Mouse (Mus musculus): ENCODE results near the gene Aldh2. TPM values are rescaled to one million over a fixed set of nuclear protein-coding genes. Genes with fewer than 3 reads are reported as not detected.

The Aldh2 gene
- total RNA-seq, 2 experiments from 2014 or later: 712 to 837 TPM

DNA sequence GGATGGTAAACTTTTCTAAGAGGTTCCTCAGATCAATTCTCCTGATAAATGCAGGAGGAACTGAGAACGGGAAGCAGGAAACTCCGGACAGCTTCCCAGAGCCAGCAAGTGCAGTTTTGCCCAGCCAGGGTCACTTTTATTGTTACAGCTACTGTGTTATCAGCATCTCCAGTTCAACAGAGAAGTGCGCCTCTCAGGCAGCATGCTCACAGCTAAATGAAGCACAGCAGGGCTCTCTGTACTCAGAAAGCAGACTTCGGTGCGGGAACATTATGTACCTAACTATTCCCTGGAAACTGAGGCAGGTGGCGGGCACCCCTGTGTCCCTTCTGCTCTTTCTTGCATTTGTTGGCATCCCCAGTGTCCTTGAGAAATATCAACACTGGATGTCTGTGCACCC lies 2.6 kb upstream of the Aldh2 start:
- DNase-seq: no peak

DNA sequence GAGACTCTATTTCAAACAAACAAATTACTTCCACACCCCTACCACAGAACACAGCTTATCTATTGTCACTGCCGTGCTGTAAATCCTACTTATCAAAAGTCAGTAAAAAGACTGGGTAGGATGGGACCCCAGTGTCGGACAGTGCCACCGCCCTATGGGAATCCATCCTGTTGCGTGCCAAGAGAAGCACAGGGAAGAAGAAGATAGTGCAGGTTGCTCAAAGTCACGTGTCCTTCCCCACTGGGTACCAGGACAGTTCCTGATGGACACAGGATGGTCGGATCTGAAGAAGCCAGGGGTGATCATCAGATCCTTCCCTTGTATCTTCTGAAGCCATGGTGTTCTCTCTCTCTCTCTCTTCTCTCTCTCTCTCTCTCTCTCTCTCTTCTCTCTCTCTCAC lies 2.1 kb upstream of the Aldh2 start:
- DNase-seq: no peak

DNA sequence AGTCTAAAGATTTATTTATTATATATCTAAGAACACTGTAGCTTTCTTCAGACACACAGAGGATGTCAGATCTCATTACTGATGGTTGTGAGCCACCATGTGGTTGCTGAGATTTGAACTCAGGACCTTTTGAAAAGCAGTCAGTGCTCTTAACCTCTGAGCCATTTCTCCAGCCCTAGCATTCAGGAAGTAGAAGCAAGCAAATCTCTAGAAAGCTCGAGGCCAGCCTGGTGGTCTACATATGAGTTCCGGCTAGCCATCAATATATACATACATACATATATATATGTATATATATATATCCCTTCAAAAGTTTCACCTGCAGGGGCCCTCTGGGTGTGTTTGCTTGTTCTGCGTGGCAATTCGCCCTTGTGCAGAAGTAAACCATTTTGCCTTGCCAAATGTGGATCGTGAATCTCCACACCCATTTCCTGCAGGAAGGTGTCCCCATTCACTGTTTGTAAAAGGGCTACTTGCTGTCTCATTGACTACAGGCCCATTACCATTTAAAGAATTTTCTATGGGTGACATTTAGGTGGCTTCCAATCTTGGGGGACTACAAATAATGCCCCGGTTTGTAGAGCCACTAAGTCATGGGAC lies 1.2 kb upstream of the Aldh2 start:
- DNase-seq: no peak

DNA sequence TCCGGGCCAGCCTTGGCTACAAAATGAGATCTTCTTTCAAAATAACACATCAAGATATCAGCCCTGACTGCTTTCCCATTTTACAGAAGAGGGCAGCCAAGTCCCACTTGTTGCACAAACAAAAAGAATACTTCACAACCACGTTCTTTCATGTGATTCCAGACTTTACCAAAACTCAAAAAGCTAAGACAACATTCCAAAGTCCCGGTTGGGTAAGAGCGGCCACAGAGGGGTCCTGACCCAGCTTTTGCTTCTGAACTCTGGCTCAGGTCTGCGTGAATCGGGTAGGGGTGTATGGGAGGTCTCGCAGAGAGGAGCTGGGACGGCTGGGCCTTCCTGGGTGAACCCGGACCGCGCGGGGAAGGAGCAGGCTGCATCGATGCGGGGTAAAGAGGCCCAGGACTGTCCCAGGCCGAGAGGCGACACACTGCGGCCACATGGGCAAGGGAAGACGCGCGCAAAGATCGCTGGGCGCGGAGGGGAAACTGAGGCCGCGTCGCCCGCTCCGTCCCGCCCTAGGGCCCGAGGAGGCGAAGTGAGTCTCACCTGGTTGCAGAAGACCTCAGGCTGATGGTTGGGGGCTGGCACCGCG lies 712 bp downstream of the Aldh2 start:
- peak; percentile 53 for DNase-seq

DNA sequence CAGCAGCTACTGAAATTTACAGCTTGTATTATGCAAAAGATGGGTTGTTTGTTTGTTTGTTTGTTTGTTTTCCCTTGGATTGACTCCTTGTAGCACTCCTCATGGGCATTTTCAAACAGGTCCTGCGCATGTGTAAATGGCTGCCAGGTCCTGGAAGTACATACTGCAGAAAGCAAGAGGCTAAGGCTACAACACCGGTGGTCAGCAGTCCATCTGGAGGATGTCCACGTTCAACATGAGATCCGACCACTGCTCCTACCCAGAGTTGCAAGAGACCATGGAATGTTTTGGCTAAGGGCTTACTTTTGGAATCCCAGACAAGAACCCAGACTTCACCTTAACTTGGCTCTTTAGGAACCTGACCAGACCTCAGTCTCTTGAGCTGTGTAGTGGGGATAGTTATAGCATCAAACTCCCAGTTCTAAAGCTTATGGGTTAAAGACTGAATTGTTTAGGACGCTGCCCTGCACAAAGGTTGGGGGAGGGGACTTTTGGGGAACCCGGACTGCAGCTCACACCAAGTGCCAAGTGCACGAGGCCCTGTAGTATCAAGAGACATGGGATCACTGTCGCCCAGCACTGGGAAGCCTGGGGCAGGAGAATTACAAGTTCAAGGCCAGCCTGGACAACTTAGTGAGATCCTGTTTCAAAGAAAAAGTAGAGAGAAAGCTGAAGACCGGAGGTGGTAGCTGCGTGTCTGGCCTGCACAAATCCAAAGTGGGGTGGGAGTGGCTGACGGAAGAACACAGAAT lies 1.4 kb downstream of the Aldh2 start:
- peak; percentile 50 for DNase-seq

DNA sequence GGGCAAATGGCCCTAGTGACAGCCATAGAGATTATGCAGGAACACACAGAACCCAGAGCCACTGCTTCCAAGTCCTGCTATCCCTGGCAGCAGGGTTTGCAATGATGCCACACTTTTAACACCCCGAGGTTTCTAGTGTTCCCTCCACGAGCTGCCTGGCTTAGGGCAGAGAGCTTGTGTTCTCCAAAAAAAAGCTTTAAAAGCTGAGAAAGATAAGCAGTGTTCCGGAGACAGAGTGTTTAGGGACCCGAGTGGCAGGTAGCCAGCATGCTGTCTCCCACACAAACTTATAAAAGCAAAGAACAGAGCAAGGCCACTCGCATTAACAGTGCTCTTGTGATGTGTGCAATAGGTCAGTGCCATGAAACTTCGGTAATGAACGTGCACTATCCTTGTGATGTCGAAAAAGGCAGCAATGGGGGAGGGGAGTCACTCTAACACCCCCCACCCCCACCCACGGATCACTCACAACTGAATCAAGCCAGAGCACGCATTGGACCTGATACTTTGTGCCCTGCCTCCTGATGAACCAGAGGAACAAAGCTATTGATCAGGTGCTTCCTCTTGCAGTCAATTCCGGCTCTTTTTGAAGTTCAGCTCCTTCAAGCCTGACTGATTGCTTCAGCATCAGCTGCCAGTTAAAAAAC lies 2.1 kb downstream of the Aldh2 start:
- DNase-seq: peak; percentile 59

DNA sequence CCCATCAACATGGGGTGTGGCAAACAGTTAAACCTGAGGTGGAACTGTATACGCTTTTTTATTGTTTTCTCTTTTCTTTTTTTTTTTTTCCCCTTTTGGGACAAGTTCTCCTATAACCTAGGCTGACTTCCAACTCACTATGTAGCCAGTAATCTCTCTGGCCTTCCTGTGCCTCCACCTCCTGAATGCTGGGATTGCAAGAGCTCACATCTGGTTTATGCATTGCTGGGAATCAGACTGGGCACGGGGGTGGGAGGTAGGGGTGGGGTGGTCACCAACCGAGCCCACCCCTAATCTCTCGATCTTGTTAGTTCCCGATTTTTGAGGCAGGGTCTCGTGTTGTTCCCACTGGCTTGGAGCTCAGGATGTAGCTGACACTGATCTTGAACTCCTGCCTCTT lies 3.7 kb downstream of the Aldh2 start:
- no peak for DNase-seq

DNA sequence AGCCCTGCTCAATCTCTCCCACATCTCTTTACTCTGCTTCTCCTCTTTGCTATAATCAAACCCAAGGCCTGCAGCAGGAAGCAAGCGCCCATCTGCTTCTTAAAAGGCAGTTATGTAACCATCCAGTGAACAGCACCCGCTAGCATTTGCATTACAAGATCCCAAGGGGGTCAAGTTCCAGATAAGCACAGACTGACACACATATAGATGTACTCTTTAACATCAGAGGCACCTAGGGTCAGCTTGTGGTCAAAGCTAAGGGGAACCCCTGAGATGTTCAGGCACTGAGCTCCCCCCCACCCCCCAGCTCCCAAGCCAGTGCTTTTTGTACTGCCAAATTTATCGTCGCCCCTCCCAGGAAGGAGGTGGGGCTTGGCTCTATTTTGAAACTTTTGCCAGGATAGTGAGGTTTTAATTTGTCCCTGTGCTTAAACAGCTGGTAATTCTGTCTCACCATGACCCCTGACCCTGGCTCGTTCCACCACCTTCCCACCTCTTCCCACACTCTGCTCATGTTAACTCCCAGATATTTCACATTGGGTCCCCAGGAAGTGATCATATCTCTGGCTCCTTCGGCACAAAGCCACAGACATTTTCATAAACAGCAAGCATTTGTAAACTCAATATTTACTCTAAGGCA lies 7.1 kb downstream of the Aldh2 start:
- peak; percentile 63 for DNase-seq

DNA sequence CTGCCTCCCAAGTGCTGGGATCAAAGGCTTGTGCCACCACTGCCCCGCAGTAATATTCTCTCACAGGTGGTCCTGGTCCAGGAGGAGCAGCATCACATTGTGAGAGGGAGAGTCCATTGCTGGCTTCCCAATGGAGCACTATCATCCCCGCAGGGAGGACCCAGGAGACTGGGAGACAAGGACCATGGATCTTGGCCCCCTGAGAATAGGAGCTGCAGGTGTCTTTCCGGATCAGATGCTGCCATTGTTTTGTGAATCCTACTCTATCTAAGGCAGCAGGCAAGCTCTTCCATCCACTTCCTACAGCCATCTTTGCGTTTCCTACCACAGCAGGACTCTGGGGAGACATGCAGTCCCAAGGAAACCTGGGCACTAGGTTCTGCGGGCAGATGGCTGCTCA lies 7.9 kb downstream of the Aldh2 start:
- no peak for DNase-seq

DNA sequence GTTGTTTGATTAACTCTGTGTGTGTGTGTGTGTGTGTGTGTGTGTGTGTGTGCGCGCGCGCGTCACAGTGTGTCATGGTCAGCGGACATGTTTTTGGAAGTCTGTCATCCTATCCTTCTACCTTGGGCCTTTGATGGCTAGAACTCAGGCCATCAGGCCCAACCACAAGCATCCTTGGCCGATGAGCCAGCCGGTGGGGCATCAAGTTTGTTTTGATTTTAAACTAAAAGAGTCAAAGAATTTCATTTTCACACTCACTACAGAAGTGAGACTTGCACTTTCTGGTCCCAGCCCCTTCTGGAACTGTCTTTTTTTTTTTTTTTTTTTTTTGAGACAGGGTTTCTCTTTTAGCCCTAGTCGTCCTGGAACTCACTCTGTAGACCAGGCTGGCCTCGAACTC lies 8.6 kb downstream of the Aldh2 start:
- DNase-seq: no peak

DNA sequence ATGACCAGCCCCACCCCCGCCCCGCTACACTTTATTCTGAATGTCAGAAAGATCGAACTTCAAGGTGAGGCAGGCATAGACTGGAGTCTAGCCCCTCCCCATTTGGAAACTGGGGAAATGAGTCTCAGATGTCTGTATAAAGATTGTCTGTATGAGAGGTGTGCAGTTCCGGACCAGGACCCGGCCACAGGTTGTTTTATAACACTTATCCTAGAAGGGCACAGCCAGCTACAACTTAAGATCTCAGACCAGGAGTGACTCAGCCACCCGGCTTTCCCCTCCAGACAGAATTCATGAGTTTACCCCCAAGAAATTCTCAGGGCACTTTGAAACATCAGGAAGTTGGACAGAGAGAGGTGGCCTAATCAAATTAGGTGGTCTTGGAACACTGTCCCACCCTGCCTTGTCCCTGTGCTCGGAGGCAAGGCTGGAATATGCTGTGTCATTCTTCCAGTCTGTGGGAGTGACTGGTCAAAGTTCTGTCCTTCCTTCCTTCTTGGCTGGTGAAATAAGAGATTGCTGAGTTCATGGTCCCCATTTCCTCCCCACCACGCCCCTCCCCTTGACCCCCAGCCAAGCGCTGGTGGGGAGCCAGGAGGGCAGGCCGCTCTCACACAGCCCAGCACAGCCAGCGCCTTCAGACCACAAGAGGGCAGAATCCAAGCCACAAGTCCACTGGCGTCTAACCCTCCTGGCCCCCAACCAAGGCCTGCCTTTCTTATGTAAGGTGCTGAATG lies 9.7 kb downstream of the Aldh2 start:
- peak; percentile 96 for DNase-seq

DNA sequence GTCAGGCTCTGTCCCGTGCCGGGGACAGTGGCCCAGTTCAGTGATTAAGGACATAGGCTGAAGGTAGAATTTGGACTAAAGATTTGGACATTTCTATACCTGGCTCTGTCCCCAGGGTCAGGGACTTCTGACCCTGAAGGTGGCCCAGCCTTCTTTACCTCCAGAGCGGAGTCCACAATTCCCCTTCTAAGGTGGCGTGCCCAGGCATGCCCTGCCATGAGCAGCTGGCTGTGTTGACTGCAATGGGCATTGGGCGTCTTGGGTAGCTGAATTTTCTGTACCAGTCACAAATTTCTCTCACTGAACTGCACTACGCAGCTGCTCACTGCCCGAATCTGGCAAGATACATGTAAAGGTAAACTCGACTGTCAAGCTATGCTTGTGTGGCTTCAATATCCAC lies 11.7 kb downstream of the Aldh2 start:
- DNase-seq: no peak

DNA sequence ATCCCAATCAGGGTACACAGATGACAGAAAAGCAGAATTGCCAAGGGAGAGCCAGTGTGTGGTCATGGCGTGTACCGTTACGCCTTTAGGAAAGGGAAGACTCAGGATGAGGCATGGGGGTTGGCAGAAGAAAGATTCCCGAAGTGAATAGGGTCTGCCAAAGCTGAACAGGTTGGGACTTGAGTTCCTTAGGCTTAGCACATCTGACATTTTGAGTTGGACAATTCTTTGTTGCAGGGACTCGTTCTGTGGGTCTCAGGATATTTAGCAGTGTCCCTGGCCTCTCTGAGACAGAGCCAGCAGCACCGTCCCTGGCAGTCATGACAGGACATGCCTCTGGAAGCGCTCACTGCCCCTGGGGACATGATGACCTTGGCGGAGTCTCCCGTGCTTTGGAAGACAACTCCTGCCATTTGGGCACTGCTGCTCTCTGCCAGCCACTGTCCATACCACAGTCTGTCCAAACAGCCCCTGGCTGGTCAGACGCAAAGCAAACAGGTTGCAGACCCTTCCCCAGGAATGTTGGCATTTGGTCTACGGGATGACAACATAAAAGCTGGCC lies 16.6 kb downstream of the Aldh2 start:
- peak; percentile 81 for DNase-seq

DNA sequence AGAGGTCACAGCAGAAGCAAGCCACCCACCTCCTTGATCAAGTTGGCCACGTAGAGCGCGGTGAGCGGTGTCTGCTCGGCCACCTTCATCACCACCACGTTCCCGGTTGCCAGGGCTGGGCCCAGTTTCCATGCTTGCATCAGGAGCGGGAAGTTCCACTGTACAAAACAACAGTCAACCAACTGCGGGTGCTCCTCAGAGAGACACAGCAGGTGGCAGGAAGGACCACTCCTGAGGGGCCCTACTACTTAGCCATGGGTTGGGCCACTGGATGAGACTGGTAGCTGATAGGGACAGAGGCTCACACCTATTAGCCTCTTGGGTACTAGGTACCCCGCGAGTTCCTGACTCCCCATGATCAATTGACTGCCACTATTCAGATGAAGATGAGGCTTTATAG lies 17.8 kb downstream of the Aldh2 start:
- no peak for DNase-seq

DNA sequence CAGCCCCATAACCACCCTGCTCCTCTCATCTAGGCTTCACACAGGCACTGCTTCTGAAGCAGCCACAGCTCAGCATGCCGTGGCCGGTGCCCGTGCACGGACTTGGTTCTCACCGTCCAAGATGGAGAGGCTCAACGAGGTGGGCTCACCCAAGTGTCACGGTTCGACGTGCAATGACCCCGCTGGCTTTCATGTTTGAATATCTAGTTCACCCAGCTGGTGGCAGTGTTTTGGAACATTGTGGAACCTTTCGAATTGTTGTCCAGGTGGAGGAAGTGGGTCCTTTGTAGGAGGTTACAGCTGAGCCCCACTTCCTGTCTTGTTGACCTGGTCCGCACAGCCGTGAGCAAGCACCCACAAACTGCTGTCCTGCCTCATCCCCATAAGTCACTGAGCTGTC lies 19.5 kb downstream of the Aldh2 start:
- no peak for DNase-seq

DNA sequence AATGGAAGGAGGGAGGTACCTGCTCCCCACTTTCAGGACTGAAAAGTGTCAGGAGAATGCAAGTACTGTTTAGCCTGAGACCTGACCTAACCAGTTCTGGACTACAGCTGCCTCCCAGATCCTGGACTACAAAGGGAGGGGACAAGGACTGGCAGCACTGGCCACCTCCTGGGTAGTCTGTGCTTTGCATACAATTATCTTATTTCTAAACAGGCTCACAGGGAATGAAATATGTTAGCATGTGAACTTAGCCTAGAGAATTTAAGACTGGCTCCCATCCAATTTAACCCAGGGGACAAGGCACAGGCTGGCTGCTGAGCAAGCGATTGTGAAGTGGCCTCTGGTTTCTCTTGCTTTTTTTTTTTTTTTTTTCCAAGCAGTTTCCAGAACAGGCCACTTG lies 22.8 kb downstream of the Aldh2 start:
- DNase-seq: no peak

DNA sequence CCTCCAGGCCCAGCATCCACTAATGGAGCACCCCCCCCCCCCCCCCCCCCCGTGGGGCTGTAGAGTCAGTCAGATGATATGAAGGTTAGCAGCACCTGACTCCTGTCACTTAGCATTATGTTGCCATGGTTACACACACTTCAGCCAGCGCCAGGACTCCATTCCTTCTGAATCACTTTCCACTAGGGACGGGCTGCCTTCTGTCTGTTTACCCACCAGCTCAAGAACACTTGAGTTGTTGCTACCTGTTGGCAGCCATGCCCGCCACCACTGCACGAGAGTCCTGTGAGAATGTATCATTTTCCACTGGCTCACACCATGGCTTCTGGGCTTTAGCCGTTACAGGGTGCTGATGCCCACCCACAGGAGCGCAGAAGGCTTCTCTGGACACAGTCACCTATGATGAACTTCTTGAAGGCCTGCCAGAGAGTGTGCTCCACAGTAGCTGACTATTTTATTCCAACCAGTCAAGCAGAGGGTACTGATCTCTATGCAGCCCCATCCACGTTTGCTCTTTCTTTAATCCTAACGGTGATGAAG lies 23.7 kb downstream of the Aldh2 start:
- DNase-seq: no peak

DNA sequence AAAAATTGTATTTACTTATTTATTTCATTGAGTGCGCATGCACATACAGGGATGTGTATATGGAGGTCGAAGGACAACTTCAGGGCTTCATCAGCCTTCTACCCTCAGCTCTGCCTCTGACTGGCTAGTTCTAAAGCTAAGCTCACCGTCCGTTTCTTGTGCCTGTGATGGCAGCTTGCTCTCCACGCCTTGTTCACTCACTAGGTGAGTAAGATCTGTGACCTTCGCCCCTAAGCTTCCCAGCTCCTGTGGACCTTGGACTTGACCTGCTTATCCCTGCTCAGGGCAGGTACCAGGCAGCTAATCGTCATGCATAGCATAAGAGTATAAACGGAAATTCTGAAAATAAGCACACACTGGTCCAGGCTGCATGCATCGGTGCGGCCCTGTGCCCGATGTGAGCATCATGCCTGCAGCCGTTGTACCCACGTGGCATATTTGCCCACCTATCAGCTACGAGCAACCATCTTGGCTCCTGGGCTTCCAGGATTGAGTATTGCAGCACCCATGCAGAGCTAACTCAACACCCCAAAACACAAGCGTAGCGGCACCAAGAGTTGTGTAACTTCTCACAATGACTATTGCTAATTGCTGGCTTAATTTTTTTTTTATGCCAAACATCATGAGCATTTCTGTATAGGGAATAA lies 27.5 kb downstream of the Aldh2 start:
- no peak for DNase-seq

DNA sequence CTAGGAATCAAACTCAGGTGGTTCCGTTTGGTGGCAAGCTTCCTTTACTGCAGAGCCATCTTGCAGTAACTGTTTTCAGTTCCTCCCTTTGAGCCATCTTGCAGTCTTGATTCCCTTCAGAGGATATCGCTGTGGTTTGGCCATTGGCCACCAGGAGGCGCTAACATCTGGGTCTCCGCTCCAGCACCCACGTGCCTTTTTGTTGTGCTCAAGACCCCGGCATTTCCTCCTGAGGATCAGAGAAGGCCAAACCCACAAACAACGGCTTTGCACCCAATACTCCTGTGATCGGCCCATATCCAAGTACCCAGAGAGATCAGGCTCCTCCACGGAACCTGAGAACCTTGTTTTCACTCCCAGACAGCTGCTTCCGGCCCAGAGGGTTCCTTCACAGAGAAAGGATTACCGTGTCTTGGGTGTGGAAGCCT lies 29.1 kb downstream of the Aldh2 start:
- DNase-seq: peak; percentile 94

DNA sequence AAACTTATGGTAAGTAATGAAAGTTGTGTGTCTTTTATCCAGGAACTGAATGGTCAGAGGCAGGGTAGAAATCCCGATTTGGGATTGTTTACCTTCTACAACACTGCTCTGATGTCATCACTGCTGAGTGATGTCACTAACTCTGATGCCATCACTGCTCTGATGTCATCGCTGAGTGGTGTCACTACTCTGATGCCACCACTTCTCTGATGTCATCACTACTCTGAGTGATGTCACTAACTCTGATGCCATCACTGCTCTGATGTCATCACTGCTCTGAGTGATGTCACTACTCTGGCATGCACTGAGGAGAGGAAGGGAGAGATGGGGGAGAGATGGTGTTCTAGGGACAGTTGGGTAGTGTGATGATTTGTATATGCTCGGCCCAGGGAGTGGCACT lies 31.2 kb downstream of the Aldh2 start:
- no peak for DNase-seq

DNA sequence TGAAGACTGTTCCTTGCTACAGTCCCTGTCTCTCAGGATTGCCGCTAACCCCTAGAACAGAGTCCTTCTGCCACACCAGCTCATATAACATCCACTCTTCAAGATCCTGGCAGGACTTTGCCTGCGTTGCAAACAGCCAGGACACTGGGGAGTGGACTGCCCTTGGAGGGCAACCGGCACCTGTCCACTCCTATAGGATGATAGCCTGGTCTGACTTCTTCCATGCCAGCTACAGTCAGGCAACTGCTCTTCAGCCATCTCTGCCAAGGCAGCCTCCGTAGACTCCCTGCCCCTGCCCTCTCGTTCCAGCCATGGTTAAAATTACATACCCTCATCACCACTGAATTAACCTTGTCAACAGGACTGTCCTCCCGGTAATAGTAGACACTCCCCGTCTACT lies 44.4 kb downstream of the Aldh2 start:
- no peak for DNase-seq
